Mouse (Mus musculus) spleen, embryonic (tissue): ENCODE measurements around the gene Gpm6b.

Experiments used
- CTCF ChIA-PET: fragments of 350-600 bp; sonication (Branson Sonifier 250); formaldehyde crosslinking; loops from one replicate; lab custom pipeline; 2022; lab: Charles Lee

Gpm6b gene

GRCm38 (mm10) chrX:166304355-166304754 lies 65.6 kb downstream of the Gpm6b start:
- CTCF ChIA-PET, result no interaction called here

- CTCF ChIA-PET, result interaction anchor here (0.6 kb wide), 1 partner anchor 63 kb away, joined by 10 read pairs; no protein-coding TSS in a partner anchor
Observed at GRCm38 (mm10) chrX:166307437-166308222, 68.9 kb downstream of the Gpm6b start.

- CTCF ChIA-PET, result no interaction called here
Observed at GRCm38 (mm10) chrX:166308798-166309197, 70.1 kb downstream of the Gpm6b start.

- CTCF ChIA-PET, result no interaction called here
Observed at GRCm38 (mm10) chrX:166315251-166315650, 76.5 kb downstream of the Gpm6b start.

GRCm38 (mm10) chrX:166316552-166317375 lies 78.1 kb downstream of the Gpm6b start:
- CTCF ChIA-PET, result no interaction called here

GRCm38 (mm10) chrX:166317376-166317679 lies 78.6 kb downstream of the Gpm6b start:
- CTCF ChIA-PET, result no interaction called here

GRCm38 (mm10) chrX:166323226-166323625 lies 84.5 kb downstream of the Gpm6b start:
- CTCF ChIA-PET, result interaction anchor here (0.6 kb wide), 1 partner anchor 46 kb away, joined by 3 read pairs; no protein-coding TSS in a partner anchor

- CTCF ChIA-PET, result no interaction called here
Observed at GRCm38 (mm10) chrX:166327621-166328020, 88.9 kb downstream of the Gpm6b start.

GRCm38 (mm10) chrX:166328219-166328901 lies 89.6 kb downstream of the Gpm6b start:
- CTCF ChIA-PET, result no interaction called here

GRCm38 (mm10) chrX:166328904-166329451 lies 90.3 kb downstream of the Gpm6b start:
- CTCF ChIA-PET, result no interaction called here

GRCm38 (mm10) chrX:166334516-166335136 lies 95.9 kb downstream of the Gpm6b start:
- CTCF ChIA-PET, result no interaction called here

- CTCF ChIA-PET, result no interaction called here
Observed at GRCm38 (mm10) chrX:166338353-166338752, 99.6 kb downstream of the Gpm6b start.

GRCm38 (mm10) chrX:166338784-166339520 lies 100.2 kb downstream of the Gpm6b start:
- CTCF ChIA-PET, result no interaction called here

GRCm38 (mm10) chrX:166339911-166340310 lies 101.2 kb downstream of the Gpm6b start:
- CTCF ChIA-PET, result no interaction called here

GRCm38 (mm10) chrX:166341795-166342194 lies 103.1 kb downstream of the Gpm6b start:
- CTCF ChIA-PET, result no interaction called here

GRCm38 (mm10) chrX:166344228-166345015 lies 105.7 kb downstream of the Gpm6b start:
- CTCF ChIA-PET, result interaction anchor here (0.6 kb wide), 1 partner anchor 199 kb away, joined by 3 read pairs; no protein-coding TSS in a partner anchor

GRCm38 (mm10) chrX:166348086-166348485 lies 109.4 kb downstream of the Gpm6b start:
- CTCF ChIA-PET, result no interaction called here

- CTCF ChIA-PET, result no interaction called here
Observed at GRCm38 (mm10) chrX:166348634-166349033, 109.9 kb downstream of the Gpm6b start.

- CTCF ChIA-PET, result interaction anchor here (0.6 kb wide), 1 partner anchor 1022 kb away, joined by 4 read pairs; no protein-coding TSS in a partner anchor
Observed at GRCm38 (mm10) chrX:166351790-166352189, 113.1 kb downstream of the Gpm6b start.

- CTCF ChIA-PET, result no interaction called here
Observed at GRCm38 (mm10) chrX:166353412-166353811, 114.7 kb downstream of the Gpm6b start.
